In the genomic region with DNA sequence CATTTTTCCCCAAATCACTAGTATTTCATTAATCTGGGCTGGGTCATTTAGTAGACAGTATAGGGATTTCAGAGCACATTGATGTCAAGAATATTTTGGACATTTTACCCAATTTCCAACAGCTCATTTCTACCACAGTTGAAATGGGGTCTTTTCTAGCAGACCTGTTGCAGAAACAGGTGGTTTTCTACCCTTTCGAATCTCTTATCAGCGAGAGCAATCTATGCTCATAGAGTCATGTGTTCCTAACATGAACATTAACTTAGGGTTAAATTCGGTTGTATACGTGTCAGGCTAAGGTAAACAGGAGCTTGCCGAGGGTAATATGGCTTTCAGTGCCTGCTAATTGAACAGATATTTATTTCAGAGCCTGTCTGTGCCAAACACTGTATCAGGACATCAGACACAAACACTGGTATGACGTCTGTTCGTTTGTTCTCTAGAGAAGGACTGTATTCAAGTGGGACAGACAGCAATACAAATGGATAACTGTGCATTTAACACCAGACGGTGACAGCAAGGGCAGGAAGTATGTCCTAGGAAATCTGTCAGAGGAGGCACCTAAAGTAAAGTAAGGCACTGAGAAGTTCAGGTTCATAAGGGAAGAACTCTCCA, we compare ENCODE assay signal across 13 mouse cellular contexts. TPM values are rescaled to one million over a fixed set of nuclear protein-coding genes. Genes with fewer than 3 reads are reported as not detected.
"Had no signal": no experiment of that assay in that cellular context is flagged by ENCODE, and none has a peak within 500 bp of the region (broad histone marks: within the 10 kb centered on the region; RNA-seq: fewer than 3 reads in every experiment).

No protein-coding gene starts in this region.

- H3K4me1 ChIP-seq: limb, embryonic 15.5 days; liver, embryonic 12.5 days had no signal

- H3K27ac ChIP-seq: limb, embryonic 15.5 days; liver, embryonic 12.5 days; macrophage had no signal

- H3K9ac ChIP-seq: limb, embryonic 15.5 days; liver, embryonic 12.5 days; lung, embryonic 14.5 days had no signal

- H3K36me3 ChIP-seq: limb, embryonic 15.5 days; liver, embryonic 12.5 days had no signal

- DNase-seq: kidney, adult 8-10 months; kidney, postnatal 25 days; layer of hippocampus, adult 9-11 months; layer of hippocampus, postnatal 36 days; lung, embryonic 14.5 days; lung, postnatal 10 days; midbrain, embryonic 14.5 days; right cerebral cortex, adult 18-20 months; right cerebral cortex, postnatal 25 days had no signal

- H3K4me3 ChIP-seq: limb, embryonic 15.5 days; liver, embryonic 12.5 days had no signal

- H3K9me3 ChIP-seq: limb, embryonic 15.5 days; liver, embryonic 12.5 days had no signal

- ATAC-seq: intestine, postnatal 0 days; liver, embryonic 12.5 days had no signal

- H3K27me3 ChIP-seq: limb, embryonic 15.5 days; liver, embryonic 12.5 days had no signal

- H3K4me2 ChIP-seq: limb, embryonic 15.5 days; liver, embryonic 12.5 days; lung, embryonic 14.5 days had no signal

RNA-seq across cellular contexts. Expression of gene Slamf1, which starts 5.3 kb away (rescaled TPM):
- polyA plus RNA-seq: intestine, postnatal 0 days had no signal
